Mouse (Mus musculus) embryonic facial prominence, embryonic 14.5 days (tissue): ENCODE measurements at regions not wholly inside any gene's neighbourhood (a gene's known extent, or its start where the extent isn't known, plus 50 kb on each side); places are given as distances from the start of the nearest gene placed in this dataset.

Experiments
- ATAC-seq: fragments of 200-750 bp; cut with Nextera tagmentation; 2 replicates; pipeline ENCODE4 v1.8.0; 2017; ENCODE audit warnings: low read depth, moderate number of reproducible peaks, moderate TSS enrichment
- DNase-seq: peaks from one replicate; pipeline ENCODE4 v3.0.0-alpha.2; 2015; ENCODE audit warnings: low spot score
- H3K27ac ChIP-seq: fragments of 300-500 bp; sonication (generic); replicated peaks from 2 replicates; pipeline ENCODE4 v1.5.1; 2014; ENCODE audit warnings: low read depth, mild to moderate bottlenecking, low read length, moderate library complexity
- H3K27me3 ChIP-seq: fragments of 300-500 bp; sonication (generic); replicated peaks from 2 replicates; pipeline ENCODE4 v1.6.1; 2014; ENCODE audit warnings: low read length; ENCODE audit not compliant: control insufficient read depth, insufficient read depth
- H3K36me3 ChIP-seq: fragments of 300-500 bp; sonication (generic); 2 replicates; pipeline ENCODE4 v1.6.1; 2014; ENCODE audit warnings: low read length, mixed read lengths; ENCODE audit not compliant: control insufficient read depth, insufficient read depth
- H3K4me1 ChIP-seq: fragments of 300-500 bp; sonication (generic); 2 replicates; pipeline ENCODE4 v1.6.1; 2014; ENCODE audit warnings: antibody characterized with exemption, low read length; ENCODE audit not compliant: control insufficient read depth, insufficient read depth
- H3K4me2 ChIP-seq: fragments of 300-500 bp; sonication (generic); 2 replicates; pipeline ENCODE4 v1.6.1; 2014; ENCODE audit warnings: low read depth, mild to moderate bottlenecking, low read length, moderate library complexity, mixed read lengths
- H3K4me3 ChIP-seq: fragments of 300-500 bp; sonication (generic); 2 replicates; pipeline ENCODE4 v1.5.1; 2014; ENCODE audit warnings: low read depth, mild to moderate bottlenecking, low read length
- H3K9ac ChIP-seq: fragments of 300-500 bp; sonication (generic); 2 replicates; pipeline ENCODE4 v1.6.1; 2014; ENCODE audit warnings: low read depth, mild to moderate bottlenecking, low read length, moderate library complexity, mixed read lengths
- H3K9me3 ChIP-seq: fragments of 300-500 bp; sonication (generic); 2 replicates; pipeline ENCODE4 v1.6.1; 2016; ENCODE audit warnings: low read length; ENCODE audit not compliant: control insufficient read depth
- WGBS: fragments of 180-500 bp; shearing (Covaris S2); extraction: QIAGEN DNeasy Blood & Tissue Kit; methylation state at CpG from one replicate; pipeline ENCODE4 v1.1.7; 2014; 5-methylcytosine and 5-hydroxymethylcytosine counted together

DNA sequence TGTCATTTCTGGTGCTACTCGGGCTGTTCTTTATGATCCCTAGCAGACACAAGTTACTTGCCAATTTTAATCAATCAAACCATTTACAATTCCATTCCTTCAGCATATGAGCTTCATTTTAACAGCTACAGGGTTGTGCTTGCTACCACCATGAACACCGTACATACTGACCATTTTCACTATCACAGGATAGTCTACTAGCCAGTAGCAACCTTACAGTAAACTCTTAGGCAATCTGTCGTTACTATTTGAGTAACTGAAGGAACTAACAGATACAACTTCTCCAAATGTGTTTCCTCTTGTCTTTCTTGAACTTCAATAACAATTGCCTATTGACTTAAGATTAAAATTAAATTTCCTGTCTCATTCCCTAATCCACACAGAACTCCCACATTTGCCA is 67.9 kb upstream of the Nckap5 start:
- H3K27me3 ChIP-seq, result no peaks in the 10 kb centered on the region
- no peaks in the 10 kb centered on the region for H3K36me3 ChIP-seq
- H3K4me3 ChIP-seq, result no peak overlapping the region
- DNase-seq, result no peak
- no peak overlapping the region for H3K9ac ChIP-seq
- no peaks in the 10 kb centered on the region for H3K9me3 ChIP-seq
- no peak overlapping the region for H3K27ac ChIP-seq
- ATAC-seq, result no peak
- no peak overlapping the region for H3K4me2 ChIP-seq
- no peaks in the 10 kb centered on the region for H3K4me1 ChIP-seq
- WGBS, result 74% methylated on average over 3 of the region's 3 CpGs

DNA sequence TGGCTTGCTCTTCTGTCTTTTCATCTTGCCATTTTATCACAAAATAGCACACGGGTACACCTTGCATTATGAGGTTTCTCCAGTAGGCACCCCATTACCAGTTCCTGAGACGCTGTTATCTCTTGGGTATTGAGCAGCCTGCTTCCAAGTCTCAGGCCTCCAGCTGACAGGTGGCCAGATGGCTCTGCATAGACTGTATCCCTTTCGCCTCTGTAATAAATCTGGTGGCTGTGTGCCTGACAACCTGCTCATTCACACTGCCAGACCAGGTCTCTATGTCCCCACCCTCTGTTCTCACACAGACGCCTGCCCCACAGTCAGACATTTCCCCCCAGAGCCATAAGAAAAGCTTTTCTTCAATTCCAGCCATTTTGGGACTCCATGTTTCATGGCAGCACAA is 66.3 kb upstream of the Nckap5 start:
- no peak overlapping the region for H3K4me2 ChIP-seq
- H3K36me3 ChIP-seq, result no peaks in the 10 kb centered on the region
- no peaks in the 10 kb centered on the region for H3K4me1 ChIP-seq
- ATAC-seq (no peak), DNase-seq (no peak)
- no peaks in the 10 kb centered on the region for H3K27me3 ChIP-seq
- no peaks in the 10 kb centered on the region for H3K9me3 ChIP-seq
- no peak overlapping the region for H3K4me3 ChIP-seq
- WGBS, result 82% methylated on average over 4 of the region's 4 CpGs
- H3K9ac ChIP-seq, result no peak overlapping the region
- no peak overlapping the region for H3K27ac ChIP-seq

- 98% methylated on average over 3 of the region's 3 CpGs for WGBS
- Histone ChIP-seq H3K36me3 (no peaks in the 10 kb centered on the region), H3K9ac (no peak overlapping the region), H3K27me3 (no peaks in the 10 kb centered on the region), H3K4me1 (no peaks in the 10 kb centered on the region), H3K27ac (no peak overlapping the region), H3K4me2 (no peak overlapping the region), H3K4me3 (no peak overlapping the region), H3K9me3 (no peaks in the 10 kb centered on the region)
- ATAC-seq (no peak), DNase-seq (no peak)
Observed at GRCm38 (mm10) chr1:126880801-126881200, 50.2 kb upstream of the Nckap5 start.
